Mouse (Mus musculus) cerebellum, adult 8-10 months (tissue): ENCODE data around the gene Grk5.
A peak's percentile ranks its signal among the peaks of the same experiment; 100 is the strongest.

ENCODE experiments used
- DNase-seq: peaks from one replicate; pipeline ENCODE4 v3.0.0; 2022

The Grk5 gene

DNA sequence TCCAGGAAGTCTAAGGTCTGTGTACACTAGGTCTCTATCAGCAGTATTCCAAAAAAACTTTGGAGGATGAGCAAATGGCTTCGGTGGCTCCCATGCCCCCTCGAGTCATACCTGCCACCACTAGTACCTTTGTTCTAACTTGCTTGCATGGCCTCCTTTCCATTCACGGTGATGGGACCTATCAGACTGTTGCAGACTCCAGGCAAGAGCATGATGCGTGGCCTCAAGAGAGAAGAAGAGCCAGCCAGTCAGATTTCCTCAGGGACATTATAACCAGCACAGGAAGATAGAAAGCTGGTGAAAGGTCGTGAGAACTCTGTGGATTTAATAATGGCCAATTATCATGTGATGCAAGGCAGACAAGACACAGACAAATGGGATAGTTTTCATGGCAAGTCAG, 91.8 kb downstream of the Grk5 start:
- no peak for DNase-seq

DNA sequence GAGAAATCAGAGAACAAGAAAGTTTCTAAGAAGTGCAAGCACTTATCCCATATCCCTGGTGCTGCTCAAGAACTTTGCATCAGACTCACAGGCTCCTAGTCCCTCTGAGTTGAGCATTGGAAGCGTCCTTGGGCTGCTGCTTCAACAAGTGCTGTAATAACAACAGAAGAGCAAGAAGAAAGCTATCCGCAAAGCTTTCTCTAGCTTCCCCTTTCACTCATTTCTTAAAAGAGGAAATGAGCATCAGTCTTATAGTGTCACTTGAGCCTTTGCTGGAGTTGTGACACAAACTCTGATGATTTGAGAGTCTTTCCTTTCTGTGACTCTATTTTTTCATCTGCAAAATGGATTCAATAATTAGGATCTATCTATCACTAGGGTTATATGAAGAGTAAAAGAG, 92.3 kb downstream of the Grk5 start:
- no peak for DNase-seq

DNA sequence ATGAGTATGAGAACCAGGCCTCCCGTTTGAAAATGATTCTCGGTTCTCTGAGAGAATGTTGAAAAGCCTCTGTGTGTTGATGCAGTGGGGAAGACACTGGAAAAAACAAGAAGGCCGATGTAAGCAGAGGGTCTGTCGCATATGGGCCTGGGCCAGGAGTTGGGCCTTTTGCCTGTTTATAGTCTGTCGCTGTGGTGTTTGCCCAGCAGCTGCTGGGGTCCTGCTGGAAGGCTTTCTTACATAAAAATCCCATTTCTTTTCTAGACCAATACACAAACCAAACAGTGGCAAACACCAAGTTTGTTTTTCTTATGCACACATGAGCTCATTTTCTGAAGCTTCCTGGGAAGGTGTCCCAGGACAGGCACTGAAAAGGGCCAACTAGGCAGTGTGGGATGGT, 100.2 kb downstream of the Grk5 start:
- no peak for DNase-seq

DNA sequence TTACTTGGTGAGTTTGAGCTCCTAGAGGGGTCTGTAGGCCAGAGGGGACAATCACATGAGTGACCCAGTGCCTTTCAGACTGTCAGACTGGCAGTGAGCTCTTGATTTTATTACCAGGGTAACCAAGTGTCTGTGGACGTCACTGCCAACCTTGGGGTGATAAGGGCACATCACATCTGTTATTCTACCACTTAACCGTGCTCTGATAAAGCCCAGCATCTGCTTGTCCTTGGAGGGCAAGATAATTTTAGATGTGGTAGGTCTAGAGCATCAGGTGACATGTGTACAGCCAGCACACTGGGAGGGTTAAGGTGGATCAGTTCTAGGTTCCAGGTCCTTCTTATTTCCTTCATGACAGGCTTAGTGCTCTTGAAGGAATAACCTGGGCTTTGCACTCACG, 104.7 kb downstream of the Grk5 start:
- DNase-seq: no peak

DNA sequence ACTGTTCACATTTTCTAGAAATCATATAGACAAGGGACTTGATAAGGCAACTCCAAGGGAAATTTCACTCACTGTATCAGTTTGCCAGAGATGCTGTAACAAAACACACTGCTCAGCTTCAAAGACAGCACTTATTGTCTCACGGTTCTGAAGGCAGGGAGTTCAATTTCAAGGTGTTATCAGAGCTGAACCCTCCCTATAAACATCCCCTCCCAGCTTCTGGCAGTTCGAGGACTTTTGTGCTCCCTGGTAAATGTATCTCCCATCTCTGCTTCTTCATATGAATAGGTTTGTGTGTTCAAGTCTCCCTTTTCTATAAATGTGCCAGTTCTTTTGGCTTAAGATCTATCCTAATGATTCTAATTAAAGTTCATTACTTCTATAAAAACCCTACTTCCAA, 105.3 kb downstream of the Grk5 start:
- DNase-seq: no peak

DNA sequence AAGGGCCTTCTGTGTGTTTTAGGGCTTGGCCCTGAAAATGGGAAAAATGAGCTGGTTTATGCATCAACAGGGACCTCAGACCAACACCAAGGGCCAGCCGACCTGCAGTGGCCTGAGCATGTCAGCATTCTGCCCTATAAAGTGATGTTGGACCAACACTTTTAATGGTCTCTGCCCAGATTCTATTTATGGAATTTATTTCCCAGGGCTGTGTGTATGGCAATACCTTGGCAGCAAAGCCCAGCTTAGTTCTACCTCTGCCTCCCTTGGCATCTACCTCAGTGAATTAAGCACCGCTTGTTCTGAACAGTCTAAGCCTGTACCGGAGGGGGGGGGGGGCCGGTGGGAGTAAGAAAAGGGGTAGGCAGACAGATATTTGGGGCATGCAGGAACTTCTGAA, 108.2 kb downstream of the Grk5 start:
- no peak for DNase-seq

DNA sequence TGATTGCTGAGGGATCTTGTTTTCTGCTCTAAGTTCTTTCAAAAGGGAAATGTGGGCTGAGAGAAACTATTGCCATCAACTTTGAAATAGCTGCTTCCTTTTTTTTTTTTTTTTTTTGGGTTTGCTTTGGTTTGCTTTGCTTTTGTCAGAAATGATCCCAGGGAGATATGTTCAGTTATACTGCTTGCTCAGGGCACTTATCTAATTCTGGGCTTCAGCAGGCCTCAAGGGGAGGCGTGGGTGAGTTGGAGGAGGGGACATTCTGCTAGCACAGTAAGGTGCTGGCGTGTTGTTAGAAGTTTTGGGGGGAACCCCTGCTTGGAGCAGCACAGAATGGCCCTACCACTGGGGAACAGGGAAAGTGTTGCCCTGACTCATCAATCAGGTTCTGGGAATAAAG, 110.1 kb downstream of the Grk5 start:
- DNase-seq: no peak

DNA sequence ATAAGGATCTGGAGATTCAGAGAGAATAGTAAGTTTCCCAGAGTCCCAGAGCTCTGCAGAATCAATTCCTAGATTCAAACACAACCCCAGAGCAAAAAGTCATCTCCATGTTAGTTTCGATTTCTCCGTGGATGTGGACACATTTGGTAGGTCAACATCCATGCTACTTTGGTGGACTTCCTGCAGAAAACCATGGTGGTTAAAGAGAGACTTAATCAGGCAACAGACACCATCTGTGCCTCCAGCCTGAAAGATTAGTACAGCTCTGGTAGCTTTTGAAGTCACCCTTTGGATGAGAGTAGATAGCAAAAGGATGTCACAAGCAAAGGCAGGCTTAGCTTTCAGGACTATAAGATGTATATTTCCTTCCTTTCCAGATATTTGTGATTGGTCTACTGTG, 111.4 kb downstream of the Grk5 start:
- no peak for DNase-seq

DNA sequence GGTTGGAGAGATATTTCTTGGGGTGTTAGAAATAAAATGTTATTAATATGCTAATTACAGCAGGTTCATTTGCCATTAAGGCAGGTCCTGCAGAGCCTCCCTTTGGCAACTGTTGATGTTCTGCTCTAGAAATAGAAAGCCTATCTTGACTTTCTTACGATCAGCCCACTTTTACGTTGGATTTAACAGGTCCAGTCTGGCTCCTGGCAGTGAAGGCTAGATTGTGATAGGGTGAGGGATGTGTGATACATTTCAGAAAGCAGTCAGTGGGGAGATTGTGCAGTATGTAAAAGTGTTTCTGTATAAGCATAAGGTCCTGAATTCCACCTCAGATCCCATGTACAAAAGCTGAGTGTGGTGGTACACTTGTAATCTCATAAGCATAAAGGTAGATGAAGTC, 119.7 kb downstream of the Grk5 start:
- no peak for DNase-seq

DNA sequence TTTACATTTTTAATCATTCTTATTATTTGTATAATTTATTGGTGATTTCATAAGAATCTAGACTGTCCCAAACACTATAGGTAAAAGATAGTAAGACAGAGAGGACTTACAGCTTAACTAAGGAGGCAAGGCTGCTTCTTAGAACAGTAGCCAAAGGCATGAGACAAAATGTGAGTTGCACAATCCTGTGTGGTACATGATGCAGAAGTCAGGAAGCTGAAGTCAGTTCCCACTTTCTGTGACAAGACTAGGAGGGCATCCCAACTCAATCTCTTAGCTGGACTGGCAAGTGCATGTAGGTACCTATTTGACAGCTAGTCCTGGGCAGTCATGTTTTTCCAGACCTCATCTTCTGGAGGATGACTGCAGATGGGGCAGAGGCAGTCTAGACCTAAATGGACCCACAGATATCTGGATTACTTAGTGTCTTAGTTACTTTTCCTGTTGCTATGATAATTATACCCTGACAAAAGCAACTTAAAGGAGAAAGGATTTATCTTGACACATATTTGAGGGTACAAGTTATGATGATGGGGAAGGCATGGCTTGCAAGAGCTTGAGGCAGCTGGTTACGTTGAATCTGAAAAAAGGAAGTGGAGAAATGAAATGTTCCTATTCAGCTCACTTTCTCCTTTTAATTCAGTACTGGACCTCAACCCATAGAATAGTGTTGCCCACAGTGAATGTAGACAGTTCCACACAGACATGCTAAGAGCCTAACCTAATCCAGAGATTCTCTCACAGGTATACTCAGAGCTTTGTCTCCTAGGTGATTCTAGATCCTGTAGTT, 128.1 kb downstream of the Grk5 start:
- DNase-seq: no peak

DNA sequence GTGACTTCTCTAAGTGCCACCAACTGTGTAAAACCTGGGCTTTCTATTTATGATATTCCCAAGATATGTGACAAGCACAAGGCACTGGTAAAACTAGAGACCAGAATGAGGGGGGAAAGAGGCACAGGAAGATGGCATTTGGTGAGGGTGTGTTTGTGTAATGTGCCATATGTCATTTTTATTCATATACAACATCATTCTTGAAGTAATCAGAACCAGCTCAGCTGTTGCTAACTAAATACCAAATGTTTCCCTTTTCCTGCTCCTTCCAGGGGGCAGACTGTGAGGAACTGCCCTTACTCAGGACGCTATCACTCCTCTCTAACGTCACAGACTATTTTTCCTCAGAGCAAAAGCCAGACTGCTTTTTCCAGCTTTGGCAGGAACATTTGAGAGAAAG, 132.0 kb downstream of the Grk5 start:
- peak; percentile 27 for DNase-seq

DNA sequence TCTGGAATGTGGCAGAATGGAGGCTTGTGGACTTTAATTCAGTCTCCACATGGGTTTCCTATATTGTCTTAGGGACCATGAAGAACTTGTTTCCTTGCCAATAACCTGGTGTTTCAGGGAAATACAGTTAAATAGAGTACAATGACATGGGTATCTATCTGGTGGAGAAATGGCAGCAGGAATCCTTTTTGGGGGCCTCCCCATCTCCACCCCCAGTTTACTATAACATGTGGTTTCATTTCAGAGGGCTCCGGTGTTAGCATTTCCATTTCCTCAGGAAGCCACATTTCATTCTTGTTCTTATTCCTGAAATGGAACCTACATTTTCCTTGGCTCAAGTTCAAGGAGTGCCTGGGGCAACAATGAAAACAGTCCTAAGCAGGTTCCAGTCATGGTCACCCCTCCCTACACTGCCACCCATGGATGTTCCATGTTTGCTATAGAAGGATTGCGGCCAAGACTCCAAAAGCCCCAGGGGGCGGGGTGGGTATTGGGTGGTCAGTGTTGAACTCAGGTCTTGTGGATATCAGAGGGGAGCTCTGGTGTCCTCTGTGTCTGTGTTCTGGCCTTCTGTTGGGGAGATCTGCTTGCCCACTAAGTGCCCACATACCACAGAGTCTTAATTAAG, 132.5 kb downstream of the Grk5 start:
- no peak for DNase-seq

DNA sequence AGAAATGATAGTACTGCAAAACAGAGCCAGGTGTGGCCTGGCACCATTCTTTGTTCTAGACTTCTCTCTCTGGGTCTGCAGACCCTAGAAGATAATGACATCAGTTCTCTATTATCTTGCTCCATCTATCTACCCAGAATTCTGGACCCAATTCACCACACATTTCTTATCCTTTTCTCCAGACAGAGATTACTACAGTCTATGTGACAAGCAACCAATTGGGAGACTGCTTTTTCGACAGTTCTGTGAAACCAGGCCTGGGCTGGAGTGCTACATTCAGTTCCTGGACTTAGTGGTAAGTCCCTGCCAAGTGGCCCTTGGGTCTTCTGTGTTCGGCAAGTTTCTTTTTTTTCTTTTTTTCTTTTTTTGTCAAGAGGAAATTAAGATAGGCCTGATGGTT, 142.0 kb downstream of the Grk5 start:
- no peak for DNase-seq

DNA sequence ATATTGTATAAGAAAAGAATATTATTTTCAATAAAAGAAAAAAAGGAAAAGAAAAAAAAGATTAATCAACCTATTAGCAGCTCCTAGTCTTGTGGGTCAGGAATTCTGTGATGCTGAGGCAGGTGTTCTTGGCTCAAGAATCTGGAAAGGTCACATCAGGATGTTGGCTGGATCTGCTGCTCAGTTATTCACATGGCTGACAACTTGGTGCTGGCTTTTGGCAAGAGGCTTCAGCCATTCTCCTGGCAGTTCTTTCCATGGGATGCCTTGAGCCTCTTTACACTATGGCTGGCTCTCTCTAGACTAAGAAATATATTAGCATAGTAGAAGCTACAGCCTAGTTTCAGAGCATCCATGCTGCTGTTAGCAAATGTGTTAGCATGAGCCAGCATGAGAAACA, 149.6 kb downstream of the Grk5 start:
- no peak for DNase-seq

DNA sequence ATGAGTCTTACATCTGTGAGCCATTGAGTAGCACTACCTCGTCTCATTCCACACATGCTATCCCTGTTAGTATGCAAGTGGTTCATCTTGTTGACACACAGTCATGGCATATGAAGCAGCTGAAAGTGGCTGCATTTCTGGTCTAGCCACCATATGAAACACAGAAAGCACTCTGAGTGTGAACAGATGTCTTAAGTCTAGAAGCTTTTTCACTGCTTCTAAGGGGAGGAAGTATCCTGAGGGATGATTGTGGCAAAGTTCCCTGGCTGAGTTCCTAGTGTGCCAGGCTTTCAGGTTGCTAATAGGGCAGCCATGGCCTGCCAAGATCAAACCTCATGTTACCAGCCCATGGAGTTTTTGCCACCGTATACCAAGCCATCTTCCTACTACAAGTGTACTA, 159.1 kb downstream of the Grk5 start:
- peak; percentile 22 for DNase-seq

DNA sequence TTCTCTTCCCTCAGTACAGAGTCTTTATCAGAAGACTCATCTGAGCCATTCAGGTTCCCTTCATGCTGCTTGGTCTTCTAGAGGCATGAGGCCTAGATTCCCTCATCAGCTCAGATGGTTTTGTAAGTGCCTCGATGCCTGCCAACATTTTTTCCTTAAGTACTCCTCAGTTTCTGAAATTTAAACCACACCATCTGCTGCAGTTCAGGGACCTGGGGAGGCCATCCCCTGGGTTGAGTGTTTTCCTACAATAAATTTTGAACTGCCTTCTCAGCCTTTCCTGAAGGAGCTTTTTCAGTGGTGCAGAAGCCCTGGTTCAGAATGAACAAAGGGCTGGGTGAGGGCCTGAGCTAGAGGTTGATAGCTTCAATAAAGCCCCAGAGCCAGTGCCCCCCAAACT, 159.9 kb downstream of the Grk5 start:
- no peak for DNase-seq

DNA sequence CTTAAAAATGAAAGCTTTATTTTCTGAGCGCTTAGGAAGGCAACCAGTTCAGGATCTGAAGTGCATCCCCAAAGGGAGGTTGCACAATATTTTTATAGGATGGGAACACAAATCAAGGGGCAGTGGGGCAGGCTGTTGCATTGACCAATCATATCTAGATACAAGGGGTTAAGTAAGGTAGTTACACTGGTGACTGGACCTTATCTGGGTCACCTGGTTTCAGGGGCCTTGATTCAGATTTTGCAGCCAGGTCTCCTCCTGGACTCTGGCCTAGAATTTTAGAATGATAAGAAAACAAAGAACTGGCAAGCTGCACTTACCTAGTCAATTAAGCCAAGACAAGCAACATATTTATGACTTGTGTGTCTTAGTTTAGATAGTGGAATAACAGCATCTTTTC, 161.6 kb downstream of the Grk5 start:
- DNase-seq: no peak

DNA sequence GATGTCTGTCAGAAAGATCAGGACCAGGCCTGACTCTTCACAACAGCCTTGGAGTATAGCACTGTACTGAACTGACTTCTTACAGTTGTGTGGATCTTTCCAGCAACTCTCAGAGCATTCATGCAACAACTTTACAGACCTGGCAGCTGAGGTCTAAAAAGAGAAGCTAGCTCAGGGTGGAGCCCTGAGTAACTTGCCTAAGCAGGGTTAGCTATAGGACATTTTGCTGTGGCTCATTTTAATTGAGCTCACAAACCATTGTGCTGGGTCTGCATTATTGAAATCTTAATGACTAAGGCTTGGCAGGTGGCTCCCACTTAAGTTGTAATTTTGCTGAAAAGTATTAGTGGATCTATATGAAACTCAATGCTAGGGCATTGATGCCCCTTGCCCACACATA, 162.5 kb downstream of the Grk5 start:
- DNase-seq: no peak

DNA sequence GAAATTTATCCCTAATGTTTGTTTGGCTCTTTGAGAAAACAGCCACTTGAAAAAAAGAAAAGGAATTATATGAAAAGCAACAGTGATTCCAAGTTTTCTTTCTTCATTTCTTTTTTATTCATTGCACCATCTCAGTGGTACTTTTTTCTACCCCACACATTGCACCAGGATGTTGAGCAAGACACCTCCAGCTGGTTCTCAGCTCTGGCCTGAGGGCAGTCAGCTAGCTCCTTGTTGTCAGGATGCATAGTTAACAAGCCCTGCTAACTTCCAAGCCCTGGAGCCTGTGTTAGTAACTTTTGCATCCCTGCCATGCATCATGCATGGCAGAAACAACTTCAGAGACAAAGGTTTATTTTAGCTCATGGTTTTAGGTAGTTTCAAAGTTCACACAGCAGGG, 163.2 kb downstream of the Grk5 start:
- DNase-seq: no peak

DNA sequence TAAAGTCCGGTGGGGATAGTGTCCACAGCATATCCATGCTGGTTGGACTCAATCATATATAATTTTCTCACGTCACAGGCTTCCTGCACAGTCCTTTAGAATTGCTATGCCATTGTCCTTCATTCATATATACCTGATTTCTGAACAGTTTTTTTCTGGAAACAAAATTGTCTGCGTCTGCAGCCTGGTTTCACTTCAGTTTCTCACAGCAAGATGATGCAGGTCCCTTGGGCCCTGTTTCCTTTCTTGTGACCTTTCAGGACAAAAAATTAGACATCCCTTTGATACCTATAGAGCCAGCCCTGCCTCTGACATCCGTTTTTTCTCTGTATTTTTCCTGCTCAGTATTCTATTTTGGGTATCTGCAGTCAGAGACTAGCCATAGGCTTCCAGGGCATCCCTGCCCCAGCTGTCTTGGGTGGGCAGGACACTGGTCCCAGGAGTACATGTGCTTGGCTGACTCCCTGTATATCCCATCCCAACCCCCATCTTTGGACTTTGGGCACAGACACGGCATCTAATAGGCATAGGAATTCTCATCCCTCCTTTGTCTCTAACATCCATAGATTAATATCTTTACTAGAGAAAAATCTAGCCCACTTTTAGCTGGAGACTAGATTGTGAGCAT, 167.3 kb downstream of the Grk5 start:
- DNase-seq: no peak

DNA sequence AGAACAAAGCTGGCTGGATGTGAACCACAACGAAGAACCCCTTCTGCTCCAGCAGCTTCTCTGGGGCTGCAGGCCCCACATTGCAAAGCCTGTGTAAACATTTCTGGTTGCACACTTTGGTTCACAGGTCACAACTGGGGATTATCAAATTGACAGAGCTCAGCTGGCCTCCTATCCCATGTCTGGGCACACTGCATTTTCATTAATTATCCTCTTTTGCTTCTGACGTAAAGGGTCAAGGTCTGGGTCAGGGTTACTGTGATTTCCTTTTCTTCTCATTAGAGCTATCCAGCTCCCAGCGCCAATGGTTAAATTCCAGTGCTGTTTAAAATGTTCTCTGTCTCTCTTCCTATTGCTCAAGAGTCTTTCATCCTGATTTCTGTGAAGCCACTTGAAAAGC, 168.0 kb downstream of the Grk5 start:
- no peak for DNase-seq

DNA sequence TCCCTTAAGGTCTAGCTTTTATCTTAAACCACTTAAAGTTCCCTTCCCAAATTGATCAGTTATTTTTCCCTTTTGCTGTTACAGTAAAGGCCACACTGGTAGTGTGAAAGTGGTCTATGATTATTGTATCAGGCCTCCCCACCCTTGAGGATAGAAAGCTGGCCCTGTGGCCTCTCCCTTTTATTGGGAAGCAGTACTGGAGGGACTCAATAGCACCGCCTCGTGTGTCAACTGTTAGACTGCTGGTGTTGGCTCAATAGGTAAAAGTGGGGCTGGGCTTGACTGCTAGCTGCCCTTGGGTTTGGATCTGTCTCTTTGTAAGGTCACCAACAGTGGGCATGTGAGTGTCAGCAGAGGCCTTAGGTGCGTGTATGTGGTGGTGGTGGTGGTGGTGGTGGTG, 174.8 kb downstream of the Grk5 start:
- DNase-seq: no peak

DNA sequence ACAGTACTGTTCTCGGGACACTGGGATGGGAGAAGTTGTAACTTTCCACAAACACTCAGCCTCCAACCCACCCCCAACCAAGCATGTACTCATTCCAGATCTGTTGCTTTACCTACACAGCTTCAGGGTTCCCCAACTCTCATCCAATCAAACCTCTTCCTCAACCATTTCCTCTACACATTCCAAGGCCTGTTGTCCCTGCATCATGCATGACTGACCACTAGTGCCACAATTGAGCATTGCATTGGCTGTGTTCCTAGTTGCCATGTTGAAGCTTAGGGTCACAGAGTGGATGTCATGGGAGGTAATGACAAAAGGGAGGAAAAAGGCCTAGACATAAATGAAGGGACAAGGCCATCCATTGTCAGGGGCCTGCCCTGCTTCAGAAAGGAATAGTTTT, 175.5 kb downstream of the Grk5 start:
- no peak for DNase-seq

DNA sequence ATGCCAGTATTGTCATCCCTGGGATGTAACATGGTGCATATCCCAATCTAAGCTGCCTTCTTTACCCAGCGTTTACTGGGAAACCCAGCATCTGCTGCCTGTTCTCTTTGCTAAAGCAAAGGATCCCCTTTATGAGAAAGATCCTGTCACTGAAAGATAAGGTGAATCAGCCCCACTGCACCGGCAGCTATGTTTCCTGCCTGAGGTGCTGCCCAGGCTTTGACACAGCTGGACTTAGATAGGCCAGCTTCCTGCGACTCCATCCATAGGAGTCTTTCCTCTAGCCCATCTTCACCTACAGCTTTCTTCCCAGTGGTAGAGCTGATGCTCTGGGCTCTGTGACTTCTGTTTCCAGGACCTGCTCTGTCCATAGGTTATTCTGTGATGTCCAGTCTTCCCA, 189.1 kb downstream of the Grk5 start:
- no peak for DNase-seq
